Mouse (Mus musculus) liver, embryonic 18 days (tissue): Measurements from ENCODE around the gene Myo1d. TPM values are rescaled to one million over a fixed set of nuclear protein-coding genes. Genes with fewer than 3 reads are reported as not detected.

Experiments used
- polyA plus RNA-seq: library from polyadenylated mRNA; depleted of rRNA; stranded (reverse); fragments of >200 nt; gene quantifications from 2 replicates; pipeline ENCODE4 v1.2.3, GENCODE M21; 2012; rRNA removed

Gene Myo1d
- polyA plus RNA-seq, result 3.8 and 4.7 TPM in 2 replicates

GRCm38 (mm10) chr11:80779527-80780344 lies at the start of gene Myo1d:
Gene Myo1d (minus strand): TSS chr11:80780025.

DNA sequence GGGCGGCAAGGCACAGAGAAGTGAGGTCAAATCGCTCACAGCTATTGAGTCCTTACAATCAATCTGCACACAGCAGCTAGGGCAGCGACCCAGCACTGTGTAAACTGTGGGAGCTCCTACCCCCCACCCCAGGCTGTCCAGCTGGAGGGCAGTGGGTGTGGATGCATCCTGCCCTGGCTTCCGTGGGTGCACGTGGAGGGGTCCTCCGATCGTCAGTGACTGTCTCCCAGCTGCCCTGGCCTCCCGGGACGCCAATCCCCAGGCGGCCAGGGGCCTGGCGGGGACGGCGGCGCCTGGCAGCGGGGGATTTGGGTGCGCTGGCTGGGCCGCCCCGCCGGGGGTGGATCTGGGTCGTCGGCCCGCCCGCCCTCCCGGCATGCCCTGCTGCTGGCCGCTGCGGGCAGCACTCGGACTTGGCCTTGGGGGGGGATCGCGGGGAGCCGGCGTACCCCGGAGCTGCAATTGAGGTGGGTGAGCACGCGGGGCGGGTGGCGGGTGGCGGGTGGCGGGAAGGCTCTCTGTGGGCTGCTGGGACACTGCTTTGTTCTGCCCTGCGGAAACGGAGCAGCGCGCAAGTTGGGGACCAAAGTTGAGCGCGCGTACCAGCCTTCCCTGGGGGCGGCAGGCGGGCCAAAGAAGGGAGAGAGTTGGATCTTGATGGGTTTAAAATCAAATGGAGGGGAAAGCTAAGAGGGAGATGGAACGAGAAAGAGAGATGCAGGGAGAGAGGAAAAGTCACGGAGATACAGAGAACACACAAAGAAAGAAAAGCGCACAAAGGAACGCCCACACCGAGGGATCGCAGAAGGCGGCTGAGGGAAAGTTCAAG lies 30.4 kb upstream of the Myo1d start, which contains the start of gene Tmem98:
Gene Tmem98, plus strand, starts transcription at position 183 of the 829 bp plus-strand sequence.

GRCm38 (mm10) chr11:80476222-80477189 lies 303.3 kb downstream of the Myo1d start, which contains the start of gene Cdk5r1:
Gene Cdk5r1 (plus strand): TSS chr11:80477023.

Other genes starting within 250 kb of the Myo1d start
- gene Tmem98, start 30.1 kb upstream of the Myo1d start, polyA plus RNA-seq, result 10.3 and 11.6 TPM in 2 replicates
- gene Spaca3, start 78.3 kb upstream of the Myo1d start, polyA plus RNA-seq, result 0.06 TPM in 1 of 2 replicates, not detected in the other